Mouse (Mus musculus): Measurements from ENCODE around the gene Hebp1. TPM values are rescaled to one million over a fixed set of nuclear protein-coding genes. Genes with fewer than 3 reads are reported as not detected.
A peak's percentile ranks its signal among the peaks of the same experiment; 100 is the strongest.

Gene Hebp1
- total RNA-seq (2021) = 10 to 100 TPM; 11.5 to 16.8 TPM
- long read RNA-seq, experiment 1, partial matches to known transcripts = 0 of 4 reads
- long read RNA-seq, experiment 1, other reads (novel, unspliced or antisense) = 0 of 4 reads
- long read RNA-seq, experiment 2, partial matches to known transcripts = 1 of 1 reads
- long read RNA-seq, experiment 2, other reads (novel, unspliced or antisense) = 0 of 1 reads

- DNase-seq = peak; percentile 83
Measured at GRCm38 (mm10) chr6:135197921-135198532, at the start of gene Hebp1, which contains the start of gene Fam234b. Hebp1 (minus strand) TSS chr6:135198022. Fam234b (plus strand) TSS chr6:135197977.

GRCm38 (mm10) chr6:135245586-135245985 lies 47.8 kb upstream of the Hebp1 start:
- no peak for DNase-seq

DNA sequence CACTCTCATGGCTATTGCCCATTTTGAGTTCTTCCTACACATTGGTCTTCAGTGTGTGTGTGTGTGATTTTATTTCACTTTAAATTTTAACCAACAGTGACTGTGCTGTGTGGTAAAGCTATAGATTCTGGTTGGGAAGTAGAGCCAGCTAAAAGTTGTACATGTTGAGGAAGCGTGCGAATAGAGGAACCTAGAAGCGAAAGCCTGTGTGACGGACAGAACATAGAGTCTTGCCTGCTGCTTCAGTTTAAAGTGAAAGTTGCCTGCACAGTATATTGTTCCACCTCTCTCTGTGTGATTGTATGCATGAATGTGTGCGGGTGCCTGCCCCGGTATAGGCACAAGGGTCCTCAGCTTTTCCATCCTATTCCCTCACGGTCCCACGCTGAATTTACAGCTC lies 42.5 kb upstream of the Hebp1 start:
- DNase-seq = no peak

DNA sequence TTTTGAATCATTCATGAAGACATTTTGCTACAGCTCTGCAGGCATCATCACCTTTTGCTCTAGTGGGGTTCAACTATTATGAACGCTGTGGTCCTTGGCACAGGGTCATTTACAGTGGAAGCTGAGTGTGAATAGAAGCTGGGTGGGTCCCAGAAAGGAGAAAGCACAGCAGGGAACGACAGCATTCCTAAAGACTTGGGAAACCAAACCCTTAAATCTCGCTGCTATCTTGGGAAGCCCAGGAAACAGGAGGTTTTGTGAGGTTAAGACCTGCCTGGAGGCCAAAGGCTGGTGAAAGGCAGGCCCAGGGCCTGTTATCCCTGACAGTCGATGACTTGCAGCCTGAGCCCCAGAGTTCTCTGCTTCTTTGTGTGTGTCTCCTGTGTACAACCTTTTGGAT lies 40.4 kb upstream of the Hebp1 start:
- DNase-seq = no peak

DNA sequence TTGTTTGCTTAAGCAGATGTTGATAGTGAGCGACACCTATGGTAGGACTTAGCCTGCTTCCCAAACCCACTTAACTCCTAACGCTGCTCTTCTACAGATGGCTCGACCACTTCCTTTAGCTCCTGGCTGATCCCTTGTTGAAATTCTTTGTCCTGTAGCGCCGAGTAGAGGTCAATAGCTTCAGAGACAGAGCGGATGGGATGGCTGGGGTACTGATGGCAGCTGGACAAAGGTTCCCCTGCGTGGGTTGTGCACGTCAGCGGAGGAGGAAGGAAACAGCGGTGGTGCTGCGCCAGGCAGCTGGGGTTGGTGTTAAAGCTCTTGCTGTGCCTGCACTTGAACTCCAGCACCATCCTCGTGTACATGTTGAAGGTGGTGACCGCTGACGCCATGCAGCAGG lies 39.5 kb upstream of the Hebp1 start:
- DNase-seq = no peak

GRCm38 (mm10) chr6:135236576-135236975 lies 38.8 kb upstream of the Hebp1 start:
- no peak for DNase-seq

- no peak for DNase-seq
Measured at GRCm38 (mm10) chr6:135235742-135236141, 37.9 kb upstream of the Hebp1 start.

- DNase-seq = no peak
Measured at GRCm38 (mm10) chr6:135232443-135233182, 34.8 kb upstream of the Hebp1 start.

DNA sequence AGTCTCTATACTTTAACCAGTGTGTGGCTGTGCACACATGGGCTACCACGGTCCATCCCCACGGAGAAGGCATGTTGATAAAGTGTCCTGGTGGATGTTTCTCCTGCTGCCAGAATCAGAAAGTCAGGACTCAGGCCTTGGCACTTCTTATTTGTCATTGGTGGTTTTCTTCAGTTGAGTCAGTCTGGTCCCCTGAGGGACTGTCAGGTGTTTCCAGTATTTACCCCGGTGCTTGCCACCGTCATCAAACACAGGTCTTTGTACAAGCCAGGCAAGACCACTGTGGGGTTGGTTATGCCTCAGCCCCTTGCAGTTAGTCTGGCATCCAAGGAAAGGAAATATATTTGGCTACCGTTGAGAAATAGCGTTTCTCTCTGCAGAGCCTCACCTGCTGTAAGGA lies 32.8 kb upstream of the Hebp1 start:
- no peak for DNase-seq

- DNase-seq = no peak
Measured at GRCm38 (mm10) chr6:135228465-135228941, 30.7 kb upstream of the Hebp1 start.

DNA sequence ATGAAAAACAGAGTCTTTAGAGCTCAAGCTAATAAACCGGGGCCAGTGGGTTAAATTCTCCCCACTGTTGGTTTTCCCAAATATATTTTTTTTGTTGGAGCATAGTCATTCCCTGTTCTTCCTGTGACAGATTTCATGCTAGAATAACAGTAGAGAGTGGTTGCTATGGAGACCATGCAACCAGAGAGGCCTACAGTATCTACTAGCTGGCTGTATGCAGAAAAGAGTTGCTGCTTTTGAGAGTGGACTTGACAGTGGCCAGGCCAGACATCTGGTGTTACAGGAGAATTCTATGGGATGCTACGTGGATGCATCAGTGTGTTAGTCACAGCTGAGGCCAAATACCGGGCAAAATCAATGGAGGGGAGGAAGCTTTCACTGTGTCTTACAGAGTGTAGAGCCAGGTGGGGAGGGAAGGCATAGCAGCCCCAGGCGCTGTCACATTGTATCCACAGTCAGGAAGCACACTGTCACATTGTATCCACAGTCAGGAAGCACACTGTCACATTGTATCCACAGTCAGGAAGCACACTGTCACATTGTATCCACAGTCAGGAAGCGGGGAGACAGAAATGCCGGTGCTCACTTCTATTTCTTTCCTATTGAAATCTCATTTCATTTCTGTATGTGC lies 26.1 kb upstream of the Hebp1 start:
- no peak for DNase-seq

DNA sequence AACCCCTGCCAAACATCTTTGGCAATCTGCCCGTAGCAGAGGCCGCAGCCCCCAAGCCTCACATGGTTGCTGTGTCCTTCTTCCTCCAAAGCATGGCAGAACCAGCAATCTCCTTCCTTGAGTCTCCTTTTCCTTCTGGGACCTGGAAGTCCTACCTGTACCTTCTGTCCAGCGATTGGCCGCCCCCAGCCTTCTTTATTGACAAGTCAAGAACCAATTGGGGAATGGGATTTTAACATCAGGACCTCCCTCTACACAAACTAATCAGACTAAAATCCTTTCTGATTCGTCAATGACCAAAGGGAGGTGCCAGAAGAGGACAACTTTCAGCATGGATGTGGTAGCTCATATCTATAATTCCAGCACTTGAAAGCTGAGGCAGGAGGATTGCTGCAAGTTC lies 22.1 kb upstream of the Hebp1 start:
- DNase-seq = no peak

DNA sequence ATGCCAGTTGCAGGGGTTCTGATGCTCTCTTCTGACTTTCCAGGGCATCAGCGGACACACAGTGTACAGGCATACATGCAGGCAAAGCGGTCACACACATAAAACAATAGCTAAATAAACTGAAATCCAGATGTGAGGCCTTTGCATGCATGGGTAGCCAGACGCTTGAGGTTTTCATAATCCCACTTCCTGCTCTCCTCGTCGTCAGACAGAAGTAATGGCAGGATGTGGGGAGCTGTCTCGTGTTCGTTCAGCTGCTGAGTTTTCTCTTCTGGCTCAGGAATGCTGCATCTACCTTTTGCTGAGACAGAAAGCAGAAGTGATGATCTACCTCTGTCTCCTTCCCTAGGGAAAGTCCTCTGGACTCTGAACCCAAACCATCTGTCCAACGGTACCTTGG lies 20.5 kb upstream of the Hebp1 start:
- DNase-seq = no peak

DNA sequence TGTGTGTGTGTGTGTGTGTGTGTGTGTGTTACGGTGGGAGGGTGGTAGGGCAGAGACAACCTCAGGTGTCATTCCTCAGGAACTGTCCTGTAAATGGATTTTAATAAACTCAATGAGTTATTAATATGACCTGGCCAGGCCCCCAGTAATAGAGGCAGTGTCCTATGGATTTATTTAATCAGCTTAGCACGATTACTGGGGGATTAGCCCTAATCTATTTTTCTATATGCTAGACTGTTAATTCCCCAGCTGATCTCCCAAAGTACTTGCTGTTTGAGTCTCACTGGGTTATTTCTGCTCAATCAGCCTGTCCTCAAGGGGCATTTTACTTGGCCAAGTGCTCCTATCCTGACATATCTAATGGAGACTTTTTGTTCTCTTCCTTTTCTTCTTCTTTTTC lies 14.8 kb upstream of the Hebp1 start:
- DNase-seq = no peak

DNA sequence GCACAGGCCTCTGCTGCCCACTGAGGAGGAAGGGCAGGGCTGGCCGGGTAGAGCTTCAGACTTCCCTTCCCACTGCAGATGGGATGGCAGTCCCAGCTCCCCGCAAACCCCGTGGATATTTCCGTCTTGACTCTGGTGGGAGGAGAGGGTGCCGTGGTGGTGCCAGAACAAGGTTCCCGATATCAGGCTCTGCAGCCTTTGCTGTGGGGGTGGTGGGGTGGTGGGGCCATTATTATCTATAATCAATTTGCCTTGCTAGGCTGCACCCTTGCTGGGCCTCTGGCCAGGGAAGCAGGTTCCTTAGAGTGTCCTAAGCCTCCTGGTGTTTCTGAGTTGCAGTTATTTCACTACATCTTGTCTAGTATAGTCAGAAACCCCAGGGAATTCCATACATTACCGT lies 13.3 kb upstream of the Hebp1 start:
- DNase-seq = no peak

- no peak for DNase-seq
Measured at GRCm38 (mm10) chr6:135206909-135207308, 9.1 kb upstream of the Hebp1 start.

DNA sequence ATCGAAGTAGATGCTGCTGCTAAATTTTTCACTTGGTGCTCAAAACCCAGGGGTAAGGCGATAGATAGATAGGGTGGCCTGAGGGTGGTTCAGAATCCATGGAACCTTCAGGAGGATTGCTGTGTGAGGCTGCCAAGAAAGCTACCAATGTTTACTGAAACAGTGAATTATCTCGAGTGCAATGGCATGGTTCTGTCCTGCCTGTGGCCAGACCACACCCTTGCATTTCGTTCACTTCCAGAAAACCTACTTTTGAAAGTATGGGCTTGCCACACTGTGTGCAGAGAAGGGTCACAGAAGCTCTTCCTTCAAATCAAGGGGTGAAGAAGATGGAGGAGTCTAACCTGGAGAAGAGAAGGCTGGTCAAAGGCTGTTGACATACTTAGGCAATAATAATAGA lies 8.0 kb upstream of the Hebp1 start:
- no peak for DNase-seq

- no peak for DNase-seq
Measured at GRCm38 (mm10) chr6:135204869-135205268, 7.0 kb upstream of the Hebp1 start.

GRCm38 (mm10) chr6:135203737-135204136 lies 5.9 kb upstream of the Hebp1 start:
- DNase-seq = no peak

- no peak for DNase-seq
Measured at GRCm38 (mm10) chr6:135202668-135203067, 4.8 kb upstream of the Hebp1 start.

DNA sequence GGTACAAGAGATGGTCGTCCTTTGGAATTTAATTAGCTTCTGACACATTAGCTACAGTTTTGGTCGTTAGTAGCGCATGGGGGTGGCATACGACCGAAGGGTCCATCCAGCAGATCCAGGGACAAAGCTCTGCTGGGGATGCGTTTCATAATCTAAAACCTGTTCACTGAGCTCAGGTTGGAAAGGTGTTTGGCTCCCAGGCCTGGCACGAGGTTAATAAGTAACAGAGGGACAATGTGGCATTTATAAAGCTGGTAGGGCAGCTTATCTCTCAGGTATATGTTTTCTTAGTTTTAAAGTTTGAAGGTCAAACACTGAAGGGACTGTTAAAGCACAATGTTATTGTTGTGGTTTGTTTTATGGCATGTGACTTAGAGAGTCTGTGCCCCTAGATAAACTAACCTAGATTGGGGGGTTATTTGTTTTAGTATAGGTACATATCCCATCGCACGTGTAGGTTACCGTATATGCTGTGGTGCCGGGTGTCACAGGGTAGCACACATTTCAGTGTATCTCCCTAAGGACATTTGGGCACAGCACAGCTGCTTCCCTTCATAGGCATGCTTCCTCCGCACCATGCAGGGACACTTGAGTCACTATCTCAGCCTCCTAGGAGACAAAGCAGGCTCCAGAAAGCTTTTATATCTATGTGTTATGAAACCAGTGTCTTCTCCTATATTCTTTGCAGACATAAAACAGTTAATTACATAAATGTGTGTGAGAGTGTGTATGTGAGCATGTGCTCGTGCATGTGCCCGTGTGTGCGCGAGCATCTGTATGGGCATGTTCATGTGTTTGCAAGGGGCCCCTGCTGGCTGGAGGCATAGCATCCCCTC lies 2.5 kb upstream of the Hebp1 start:
- DNase-seq = no peak

DNA sequence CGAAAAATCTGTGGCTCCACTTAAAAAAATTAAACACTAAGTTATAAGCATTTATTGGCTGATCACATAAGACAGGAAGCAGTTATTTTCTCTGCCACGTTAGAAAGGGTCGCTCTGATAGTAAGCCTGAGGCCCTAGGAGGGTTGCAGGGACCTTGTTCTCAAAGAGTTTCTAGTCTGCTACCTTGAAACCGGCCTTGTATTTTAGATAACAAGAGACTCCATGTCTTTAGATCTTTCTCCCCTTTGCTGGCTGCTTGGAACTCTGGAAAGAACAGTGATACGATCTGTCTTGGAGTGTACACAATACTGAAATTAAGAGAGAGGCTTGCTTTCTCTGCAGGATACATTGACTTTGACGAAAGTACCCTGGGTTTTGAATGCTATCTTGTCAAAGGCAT lies 904 bp upstream of the Hebp1 start:
- DNase-seq = no peak

Data from gastrocnemius, postnatal 10 days (tissue).